Mouse (Mus musculus) naive thymus-derived CD4-positive, alpha-beta T cell, adult 2 months (primary cell): Measurements from ENCODE around the gene Zfyve28.

ENCODE experiments used
- DNase-seq: peaks from one replicate; pipeline ENCODE4 v3.0.0-alpha.2; 2011; ENCODE audit warnings: low read depth

Gene Zfyve28

GRCm38 (mm10) chr5:34204911-34205310 is 83.3 kb downstream of the Zfyve28 start:
- no peak for DNase-seq

GRCm38 (mm10) chr5:34202006-34202405 is 86.2 kb downstream of the Zfyve28 start:
- DNase-seq, result no peak

- peak; percentile 37 for DNase-seq
These were observed 86.9 kb downstream of the Zfyve28 start for GRCm38 (mm10) chr5:34201396-34201795.

- peak; percentile 71 for DNase-seq
These were observed 89.6 kb downstream of the Zfyve28 start for GRCm38 (mm10) chr5:34198615-34199014.

GRCm38 (mm10) chr5:34197243-34197642 is 91.0 kb downstream of the Zfyve28 start:
- peak; percentile 43 for DNase-seq

- DNase-seq, result peak; percentile 94
These were observed 91.8 kb downstream of the Zfyve28 start for GRCm38 (mm10) chr5:34196423-34196822.

GRCm38 (mm10) chr5:34195786-34196185 is 92.5 kb downstream of the Zfyve28 start:
- DNase-seq, result no peak

- DNase-seq, result peak; percentile 60
These were observed 93.1 kb downstream of the Zfyve28 start for GRCm38 (mm10) chr5:34194975-34195662.

- no peak for DNase-seq
These were observed 93.8 kb downstream of the Zfyve28 start for GRCm38 (mm10) chr5:34194426-34194825.

- peak; percentile 49 for DNase-seq
These were observed 96.4 kb downstream of the Zfyve28 start for GRCm38 (mm10) chr5:34191843-34192242.

- DNase-seq, result no peak
These were observed 97.2 kb downstream of the Zfyve28 start for GRCm38 (mm10) chr5:34191021-34191420.

GRCm38 (mm10) chr5:34189521-34189920 is 98.7 kb downstream of the Zfyve28 start:
- no peak for DNase-seq

GRCm38 (mm10) chr5:34188856-34189255 is 99.4 kb downstream of the Zfyve28 start:
- no peak for DNase-seq

GRCm38 (mm10) chr5:34187601-34188316 is 100.5 kb downstream of the Zfyve28 start, which contains the start of gene Mxd4:
TSS of gene Mxd4 (minus strand) at chr5:34187720.
- DNase-seq, result peak; percentile 99

- no peak for DNase-seq
These were observed 101.3 kb downstream of the Zfyve28 start for GRCm38 (mm10) chr5:34186961-34187391.

- no peak for DNase-seq
These were observed 101.9 kb downstream of the Zfyve28 start for GRCm38 (mm10) chr5:34186391-34186790.

- no peak for DNase-seq
These were observed 102.5 kb downstream of the Zfyve28 start for GRCm38 (mm10) chr5:34185791-34186190.

GRCm38 (mm10) chr5:34185051-34185580 is 103.1 kb downstream of the Zfyve28 start:
- no peak for DNase-seq

- DNase-seq, result no peak
These were observed 104.3 kb downstream of the Zfyve28 start for GRCm38 (mm10) chr5:34183976-34184375.

GRCm38 (mm10) chr5:34183156-34183880 is 104.9 kb downstream of the Zfyve28 start:
- no peak for DNase-seq

GRCm38 (mm10) chr5:34182486-34182885 is 105.8 kb downstream of the Zfyve28 start:
- DNase-seq, result no peak

- no peak for DNase-seq
These were observed 110.4 kb downstream of the Zfyve28 start for GRCm38 (mm10) chr5:34177821-34178220.
